Mouse (Mus musculus) kidney, postnatal 25 days (tissue): ENCODE data around the gene Adgrb3.
"Not testable (repeated sequence)": the region's sequence is repeated elsewhere in the genome, so short reads cannot be mapped to it uniquely, and the experiment has no call there.

Experiments
- DNase-seq, 2 experiments: peaks; one replicate each; pipeline ENCODE4 v3.0.0; 2021; ENCODE audit warnings: mixed read lengths in 2 of 2

The Adgrb3 gene

GRCm38 (mm10) chr1:25088010-25088719 lies 741.3 kb downstream of the Adgrb3 start:
- DNase-seq = no peak

- DNase-seq = no peak
Measured at GRCm38 (mm10) chr1:25085616-25086372, 743.7 kb downstream of the Adgrb3 start.

- DNase-seq = no peak
Measured at GRCm38 (mm10) chr1:25082377-25082776, 747.1 kb downstream of the Adgrb3 start.

GRCm38 (mm10) chr1:25081265-25081849 lies 748.1 kb downstream of the Adgrb3 start:
- no peak for DNase-seq

GRCm38 (mm10) chr1:25079395-25079794 lies 750.1 kb downstream of the Adgrb3 start:
- no peak for DNase-seq

GRCm38 (mm10) chr1:25075952-25076351 lies 753.6 kb downstream of the Adgrb3 start:
- DNase-seq = no peak

GRCm38 (mm10) chr1:25063964-25064363 lies 765.5 kb downstream of the Adgrb3 start:
- DNase-seq = no peak

GRCm38 (mm10) chr1:25060935-25061334 lies 768.6 kb downstream of the Adgrb3 start:
- DNase-seq = no peak

GRCm38 (mm10) chr1:25060191-25060590 lies 769.3 kb downstream of the Adgrb3 start:
- no peak for DNase-seq

GRCm38 (mm10) chr1:25057656-25058055 lies 771.9 kb downstream of the Adgrb3 start:
- DNase-seq = no peak

GRCm38 (mm10) chr1:25057212-25057611 lies 772.3 kb downstream of the Adgrb3 start:
- DNase-seq = no peak

- no peak for DNase-seq
Measured at GRCm38 (mm10) chr1:25042091-25042490, 787.4 kb downstream of the Adgrb3 start.

GRCm38 (mm10) chr1:25034161-25034560 lies 795.3 kb downstream of the Adgrb3 start:
- DNase-seq = no peak

- no peak for DNase-seq
Measured at GRCm38 (mm10) chr1:25033155-25034095, 796.1 kb downstream of the Adgrb3 start.

- peak; percentile 40 to 66 for DNase-seq
Measured at GRCm38 (mm10) chr1:25023156-25023555, 806.4 kb downstream of the Adgrb3 start.

GRCm38 (mm10) chr1:25017851-25018250 lies 811.7 kb downstream of the Adgrb3 start:
- not testable (repeated sequence) for DNase-seq
